Mouse (Mus musculus) intestine, embryonic 16.5 days (tissue): ENCODE data around the gene Gspt2. TPM values are rescaled to one million over a fixed set of nuclear protein-coding genes. Genes with fewer than 3 reads are reported as not detected.
A peak's percentile ranks its signal among the peaks of the same experiment; 100 is the strongest.
"Not testable (repeated sequence)": the region's sequence is repeated elsewhere in the genome, so short reads cannot be mapped to it uniquely, and the experiment has no call there.

ENCODE experiments used
- ATAC-seq: fragments of 200-750 bp; cut with Nextera tagmentation; 2 replicates; pipeline ENCODE4 v1.8.0; 2017; ENCODE audit warnings: moderate TSS enrichment, moderate library complexity
- H3K27ac ChIP-seq: fragments of 300-500 bp; sonication (generic); 2 replicates; pipeline ENCODE4 v1.5.1; 2014; ENCODE audit warnings: mild to moderate bottlenecking, low read length
- H3K27me3 ChIP-seq: fragments of 300-500 bp; sonication (generic); replicated peaks from 2 replicates; pipeline ENCODE4 v1.6.1; 2014; ENCODE audit warnings: low read length, control low read depth, mixed read lengths; ENCODE audit not compliant: control insufficient read depth, insufficient read depth
- H3K36me3 ChIP-seq: fragments of 300-500 bp; sonication (generic); 2 replicates; pipeline ENCODE4 v1.6.1; 2014; ENCODE audit warnings: low read length, control low read depth; ENCODE audit not compliant: control insufficient read depth, insufficient read depth
- H3K4me1 ChIP-seq: fragments of 300-500 bp; sonication (generic); 2 replicates; pipeline ENCODE4 v1.6.1; 2014; ENCODE audit warnings: low read length, control low read depth, mixed read lengths; ENCODE audit not compliant: control insufficient read depth, insufficient read depth
- H3K4me2 ChIP-seq: fragments of 300-500 bp; sonication (generic); 2 replicates; pipeline ENCODE4 v1.6.1; 2014; ENCODE audit warnings: low read depth, low read length, control low read depth
- H3K4me3 ChIP-seq: fragments of 300-500 bp; sonication (generic); 2 replicates; pipeline ENCODE4 v1.5.1; 2014; ENCODE audit warnings: mild to moderate bottlenecking, low read length
- H3K9ac ChIP-seq: fragments of 300-500 bp; sonication (generic); 2 replicates; pipeline ENCODE4 v1.6.1; 2014; ENCODE audit warnings: low read depth, low read length
- H3K9me3 ChIP-seq: fragments of 300-500 bp; sonication (generic); 2 replicates; pipeline ENCODE4 v1.6.1; 2016; ENCODE audit warnings: low read length, control low read depth; ENCODE audit not compliant: control insufficient read depth
- WGBS: fragments of 180-500 bp; shearing (Covaris S2); extraction: QIAGEN DNeasy Blood & Tissue Kit; methylation state at CpG from one replicate; pipeline ENCODE4 v1.1.7; 2014; 5-methylcytosine and 5-hydroxymethylcytosine counted together
- polyA plus RNA-seq: library from polyadenylated mRNA; unstranded; fragments of >200 nt; fragmentation: Nextera tagmentation; extraction: Ambion mirVana; gene quantifications from 2 replicates; pipeline ENCODE4 v1.2.1, GENCODE M21; 2015

The Gspt2 gene
- 3.1 and 3.9 TPM in 2 replicates for polyA plus RNA-seq

- Histone ChIP-seq H3K4me2 (peak within 1 kb of the TSS; percentile 58), H3K4me1 (no peaks in the 10 kb centered on the region), H3K9ac (peak within 1 kb of the TSS; percentile 72), H3K4me3 (peak within 1 kb of the TSS; percentile 67), H3K9me3 (no peaks in the 10 kb centered on the region), H3K27me3 (peaks cover 4% of the 10 kb centered on the region; the same call in 1 of the 2 replicates), H3K36me3 (no peaks in the 10 kb centered on the region), H3K27ac (no peak within 1 kb of the TSS)
- peak; percentile 83 for ATAC-seq
- 21% methylated on average over 52 of the region's 53 CpGs for WGBS
These were observed at the start of gene Gspt2 for GRCm38 (mm10) chrX:94635961-94636563. Gene Gspt2 (plus strand): TSS chrX:94636069.

- no peaks in the 10 kb centered on the region for H3K4me1 ChIP-seq
- no peak overlapping the region for H3K27ac ChIP-seq
- WGBS: 29% methylated on average over 13 of the region's 13 CpGs
- H3K27me3 ChIP-seq: 0 out of 2 replicates have a peak, but pooled peaks cover 2% of the 10 kb centered on the region
- H3K4me3 ChIP-seq: no peak overlapping the region
- ATAC-seq: peak; percentile 81
- H3K4me2 ChIP-seq: peak overlapping the region; percentile 20; the same call in 1 of the 2 replicates
- no peaks in the 10 kb centered on the region for H3K36me3 ChIP-seq
- no peak overlapping the region for H3K9ac ChIP-seq
- no peaks in the 10 kb centered on the region for H3K9me3 ChIP-seq
These were observed 10.8 kb upstream of the Gspt2 start for GRCm38 (mm10) chrX:94624835-94625803.

DNA sequence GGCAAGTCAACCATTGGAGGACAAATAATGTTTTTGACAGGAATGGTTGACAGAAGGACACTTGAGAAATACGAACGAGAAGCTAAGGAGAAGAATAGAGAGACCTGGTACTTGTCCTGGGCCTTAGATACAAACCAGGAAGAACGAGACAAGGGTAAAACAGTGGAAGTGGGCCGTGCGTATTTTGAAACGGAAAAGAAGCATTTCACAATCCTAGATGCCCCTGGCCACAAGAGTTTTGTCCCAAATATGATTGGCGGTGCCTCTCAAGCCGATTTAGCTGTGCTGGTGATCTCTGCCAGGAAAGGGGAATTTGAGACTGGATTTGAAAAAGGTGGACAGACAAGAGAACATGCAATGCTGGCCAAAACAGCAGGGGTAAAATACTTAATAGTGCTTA, 1.0 kb downstream of the Gspt2 start:
- H3K4me3 ChIP-seq: peak overlapping the region; percentile 67
- H3K36me3 ChIP-seq: no peaks in the 10 kb centered on the region
- no peak for ATAC-seq
- no peak overlapping the region for H3K27ac ChIP-seq
- no peaks in the 10 kb centered on the region for H3K4me1 ChIP-seq
- 76% methylated on average over 8 of the region's 8 CpGs for WGBS
- H3K4me2 ChIP-seq: peak overlapping the region; percentile 58
- no peaks in the 10 kb centered on the region for H3K9me3 ChIP-seq
- H3K27me3 ChIP-seq: peaks cover 5% of the 10 kb centered on the region; the same call in 1 of the 2 replicates
- H3K9ac ChIP-seq: no peak overlapping the region

- no peak overlapping the region for H3K4me3 ChIP-seq
- H3K27ac ChIP-seq: no peak overlapping the region
- no peak overlapping the region for H3K4me2 ChIP-seq
- no peaks in the 10 kb centered on the region for H3K4me1 ChIP-seq
- no peaks in the 10 kb centered on the region for H3K27me3 ChIP-seq
- no peaks in the 10 kb centered on the region for H3K9me3 ChIP-seq
- no peaks in the 10 kb centered on the region for H3K36me3 ChIP-seq
- H3K9ac ChIP-seq: no peak overlapping the region
- ATAC-seq: no peak
These were observed 12.7 kb downstream of the Gspt2 start for GRCm38 (mm10) chrX:94648541-94648940.

DNA sequence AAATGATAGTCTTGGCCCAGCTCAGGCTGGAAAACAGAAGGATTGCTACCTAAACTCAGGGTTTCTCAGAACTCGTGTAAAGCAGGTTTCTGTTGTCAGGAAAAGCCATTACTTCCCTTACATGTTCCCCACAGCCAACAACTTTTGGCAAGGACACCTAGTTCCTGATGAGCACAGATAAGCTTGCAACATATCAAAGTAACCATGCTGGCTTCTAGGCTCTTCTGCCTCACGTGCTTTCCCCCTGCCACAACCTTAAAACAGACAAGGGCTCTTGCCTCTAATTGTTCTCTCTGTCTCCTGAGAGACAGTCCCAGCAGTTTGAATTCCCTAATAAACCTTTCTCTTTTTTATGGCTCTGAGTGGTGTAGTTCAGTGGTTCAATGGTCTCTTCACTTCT, 21.9 kb downstream of the Gspt2 start:
- no peaks in the 10 kb centered on the region for H3K36me3 ChIP-seq
- no peaks in the 10 kb centered on the region for H3K9me3 ChIP-seq
- WGBS: 50% methylated on average over 2 of the region's 2 CpGs
- H3K27ac ChIP-seq: no peak overlapping the region
- H3K4me1 ChIP-seq: no peaks in the 10 kb centered on the region
- H3K9ac ChIP-seq: no peak overlapping the region
- no peaks in the 10 kb centered on the region for H3K27me3 ChIP-seq
- H3K4me3 ChIP-seq: no peak overlapping the region
- no peak overlapping the region for H3K4me2 ChIP-seq
- no peak for ATAC-seq

GRCm38 (mm10) chrX:94670814-94671213, 34.9 kb downstream of the Gspt2 start:
- no peak for ATAC-seq
- H3K4me1 ChIP-seq: no peaks in the 10 kb centered on the region
- H3K36me3 ChIP-seq: no peaks in the 10 kb centered on the region

GRCm38 (mm10) chrX:94674977-94675376, 39.1 kb downstream of the Gspt2 start:
- H3K27ac ChIP-seq: no peak overlapping the region
- H3K4me2 ChIP-seq: no peak overlapping the region
- no peaks in the 10 kb centered on the region for H3K9me3 ChIP-seq
- H3K36me3 ChIP-seq: no peaks in the 10 kb centered on the region
- 47% methylated on average over 4 of the region's 4 CpGs for WGBS
- no peaks in the 10 kb centered on the region for H3K4me1 ChIP-seq
- H3K4me3 ChIP-seq: no peak overlapping the region
- H3K9ac ChIP-seq: no peak overlapping the region
- H3K27me3 ChIP-seq: no peaks in the 10 kb centered on the region
- no peak for ATAC-seq

More at GRCm38 (mm10) chrX:94670814-94671213, 34.9 kb downstream of the Gspt2 start:
- H3K4me3 ChIP-seq: no peak overlapping the region
- H3K4me2 ChIP-seq: no peak overlapping the region
- H3K27me3 ChIP-seq: 0 out of 2 replicates have a peak, but pooled peaks cover 2% of the 10 kb centered on the region
- no peak overlapping the region for H3K9ac ChIP-seq
- no peaks in the 10 kb centered on the region for H3K9me3 ChIP-seq
- no peak overlapping the region for H3K27ac ChIP-seq
- WGBS: 71% methylated on average over 4 of the region's 4 CpGs

- WGBS: no CpG with 5 or more reads among the region's 2 CpGs
- H3K4me1 ChIP-seq, H3K4me2 ChIP-seq, H3K27ac ChIP-seq, H3K27me3 ChIP-seq, H3K9me3 ChIP-seq, H3K36me3 ChIP-seq, H3K9ac ChIP-seq, ATAC-seq, H3K4me3 ChIP-seq: not testable (repeated sequence)
These were observed 45.7 kb downstream of the Gspt2 start for GRCm38 (mm10) chrX:94681581-94681980.

- not testable (repeated sequence) for H3K27me3 ChIP-seq, H3K27ac ChIP-seq, H3K9me3 ChIP-seq, H3K4me2 ChIP-seq, H3K9ac ChIP-seq, H3K36me3 ChIP-seq, H3K4me3 ChIP-seq, H3K4me1 ChIP-seq
- peak; percentile 71 for ATAC-seq
- 91% methylated on average over 4 of the region's 5 CpGs for WGBS
These were observed 53.7 kb downstream of the Gspt2 start for GRCm38 (mm10) chrX:94689593-94689992.
